Mouse (Mus musculus) heart, adult 2 months (tissue): Measurements from ENCODE around the gene Tnik.

Experiments used
- CTCF ChIP-seq: fragments of 200-600 bp; IDR thresholded peaks from 2 replicates; pipeline ENCODE4 v1.8.1; 2022; ENCODE audit warnings: antibody characterized with exemption, mild to moderate bottlenecking, moderate library complexity
- POLR2A ChIP-seq: fragments of 200-500 bp; IDR thresholded peaks from 2 replicates; pipeline ENCODE4 v1.6.1; 2011; ENCODE audit warnings: mild to moderate bottlenecking, low read depth, low read length, control low read depth; ENCODE audit not compliant: insufficient read depth

GRCm38 (mm10) chr3:28289693-28290092 is 26.7 kb downstream of the Tnik start:
- TF ChIP-seq CTCF, result no peak
- no peak for TF ChIP-seq POLR2A
